Mouse (Mus musculus) forebrain, embryonic 12.5 days (tissue): ENCODE measurements at regions not wholly inside any gene's neighbourhood (a gene's known extent, or its start where the extent isn't known, plus 50 kb on each side); places are given as distances from the start of the nearest gene placed in this dataset.
"Not testable (repeated sequence)": the region's sequence is repeated elsewhere in the genome, so short reads cannot be mapped to it uniquely, and the experiment has no call there.

Experiments used
- ATAC-seq: fragments of 200-750 bp; cut with Nextera tagmentation; 2 replicates; pipeline ENCODE4 v1.8.0; 2017; ENCODE audit warnings: moderate TSS enrichment; ENCODE audit not compliant: low FRiP score
- H3K27ac ChIP-seq: fragments of 300-500 bp; sonication (generic); 2 replicates; pipeline ENCODE4 v1.5.1; 2016; ENCODE audit warnings: mild to moderate bottlenecking
- H3K27me3 ChIP-seq: fragments of 300-500 bp; sonication (generic); 2 replicates; pipeline ENCODE4 v1.6.1; 2016; ENCODE audit warnings: mild to moderate bottlenecking
- H3K36me3 ChIP-seq: fragments of 300-500 bp; sonication (generic); replicated peaks from 2 replicates; pipeline ENCODE4 v1.6.1; 2016; ENCODE audit warnings: mild to moderate bottlenecking
- H3K4me1 ChIP-seq: fragments of 300-500 bp; sonication (generic); 2 replicates; pipeline ENCODE4 v1.6.1; 2016
- H3K4me2 ChIP-seq: fragments of 300-500 bp; sonication (generic); 2 replicates; pipeline ENCODE4 v1.6.1; 2016; ENCODE audit warnings: mild to moderate bottlenecking, moderate library complexity
- H3K4me3 ChIP-seq: fragments of 300-500 bp; sonication (generic); replicated peaks from 2 replicates; pipeline ENCODE4 v1.5.1; 2016; ENCODE audit warnings: mild to moderate bottlenecking
- H3K9ac ChIP-seq: fragments of 300-500 bp; sonication (generic); 2 replicates; pipeline ENCODE4 v1.6.1; 2016; ENCODE audit warnings: mild to moderate bottlenecking
- H3K9me3 ChIP-seq: fragments of 300-500 bp; sonication (generic); 2 replicates; pipeline ENCODE4 v1.6.1; 2016
- WGBS: fragments of 180-500 bp; shearing (Covaris S2); methylation state at CpG from one replicate; pipeline ENCODE4 v1.1.7; 2016; 5-methylcytosine and 5-hydroxymethylcytosine counted together

DNA sequence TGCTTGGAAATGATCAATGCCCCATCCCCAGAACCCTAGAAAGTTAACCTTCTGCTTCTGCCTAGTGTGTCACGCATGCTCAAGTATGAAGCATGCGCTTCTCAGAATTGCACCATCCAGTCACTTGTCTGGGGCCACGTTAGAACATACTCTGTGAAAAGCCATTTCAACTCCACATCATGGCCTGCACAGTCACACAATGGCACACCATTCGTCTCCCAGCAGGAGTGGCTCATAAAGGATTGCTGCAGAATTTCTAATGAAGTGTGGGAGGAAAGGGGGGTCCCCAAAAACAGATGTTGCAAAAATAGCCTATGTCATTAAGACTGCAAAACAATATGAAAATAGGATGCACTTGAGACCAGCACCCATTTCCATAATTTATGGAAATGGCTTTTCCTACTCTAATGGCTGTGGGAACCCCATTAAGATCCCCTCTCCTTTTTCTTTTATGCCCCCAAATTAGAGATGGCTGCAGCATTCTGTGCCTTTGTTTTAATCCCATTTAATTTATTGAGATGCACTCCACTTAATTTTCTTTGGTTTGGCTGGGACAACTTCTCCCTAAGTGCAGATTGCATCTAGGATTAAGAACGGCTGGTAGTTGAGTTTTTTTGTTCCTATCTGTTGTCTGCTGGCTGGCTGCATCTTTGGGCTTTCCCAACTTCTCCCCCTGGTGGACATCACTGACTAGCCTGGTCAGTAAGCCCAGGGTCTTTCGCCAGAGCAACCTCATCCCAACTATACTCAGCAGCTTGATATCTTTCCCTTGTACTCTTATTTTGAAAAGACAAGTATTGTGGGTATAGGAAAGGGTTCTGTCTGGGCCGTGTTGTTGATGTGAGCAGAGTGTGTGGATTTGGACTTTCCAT lies 294.5 kb downstream of the Med10 start:
- H3K4me2 ChIP-seq, result no peak overlapping the region
- H3K4me3 ChIP-seq, result no peak overlapping the region
- no peak overlapping the region for H3K9ac ChIP-seq
- H3K27ac ChIP-seq, result peak overlapping the region; percentile 51; the same call in 1 of the 2 replicates
- peak; percentile 85 for ATAC-seq
- no peaks in the 10 kb centered on the region for H3K9me3 ChIP-seq
- 37% methylated on average over 7 of the region's 7 CpGs for WGBS
- H3K4me1 ChIP-seq, result peaks cover 16% of the 10 kb centered on the region
- no peaks in the 10 kb centered on the region for H3K27me3 ChIP-seq
- H3K36me3 ChIP-seq, result no peaks in the 10 kb centered on the region

DNA sequence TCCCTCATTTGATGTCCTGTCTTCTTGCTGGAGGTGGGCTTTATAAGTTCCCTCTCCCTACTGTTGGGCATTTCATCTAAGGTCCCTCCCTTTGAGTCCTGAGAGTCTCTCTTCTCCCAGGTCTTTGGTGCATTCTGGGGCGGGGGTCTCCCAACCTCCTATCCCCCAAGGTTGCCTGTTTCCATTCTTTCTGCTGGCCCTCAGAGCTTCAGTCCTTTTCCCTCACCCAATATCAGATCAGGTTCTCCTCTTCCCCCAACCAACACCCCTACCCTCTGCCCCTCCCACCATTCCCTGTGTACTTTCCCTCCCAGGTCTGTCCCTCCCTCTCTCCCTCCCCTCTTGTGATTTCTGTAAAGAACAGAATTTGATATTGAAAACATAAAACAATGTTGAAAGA lies 297.9 kb downstream of the Med10 start:
- H3K27me3 ChIP-seq, H3K36me3 ChIP-seq, H3K4me1 ChIP-seq, H3K4me2 ChIP-seq, H3K27ac ChIP-seq, H3K9ac ChIP-seq, H3K4me3 ChIP-seq, H3K9me3 ChIP-seq, ATAC-seq: not testable (repeated sequence)
- 75% methylated on average over 1 of the region's 1 CpGs for WGBS

DNA sequence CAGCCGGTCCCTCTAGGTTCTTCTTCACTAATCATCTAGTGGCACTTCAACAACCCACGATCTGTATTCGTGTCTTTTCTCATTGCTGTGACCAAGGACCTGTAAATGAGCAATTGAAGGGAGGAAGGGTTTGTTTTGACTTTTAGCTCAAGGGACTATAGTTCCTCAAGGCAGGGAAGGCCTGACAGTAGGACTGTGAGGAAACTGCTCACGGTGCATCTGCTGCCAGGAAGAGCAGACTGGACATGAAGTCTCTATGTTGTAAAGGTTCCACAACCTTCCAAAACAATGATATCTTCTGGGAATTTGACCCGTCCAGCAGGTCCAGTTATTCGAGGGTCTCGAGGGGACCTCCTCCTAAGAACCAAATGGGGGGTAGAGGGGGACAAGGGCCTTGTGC lies 300.8 kb downstream of the Med10 start:
- no peaks in the 10 kb centered on the region for H3K4me1 ChIP-seq
- no peak overlapping the region for H3K4me3 ChIP-seq
- ATAC-seq, result no peak
- no peak overlapping the region for H3K4me2 ChIP-seq
- H3K27me3 ChIP-seq, result no peaks in the 10 kb centered on the region
- no peak overlapping the region for H3K27ac ChIP-seq
- H3K9ac ChIP-seq, result no peak overlapping the region
- H3K9me3 ChIP-seq, result no peaks in the 10 kb centered on the region
- no peaks in the 10 kb centered on the region for H3K36me3 ChIP-seq
- 86% methylated on average over 7 of the region's 7 CpGs for WGBS

DNA sequence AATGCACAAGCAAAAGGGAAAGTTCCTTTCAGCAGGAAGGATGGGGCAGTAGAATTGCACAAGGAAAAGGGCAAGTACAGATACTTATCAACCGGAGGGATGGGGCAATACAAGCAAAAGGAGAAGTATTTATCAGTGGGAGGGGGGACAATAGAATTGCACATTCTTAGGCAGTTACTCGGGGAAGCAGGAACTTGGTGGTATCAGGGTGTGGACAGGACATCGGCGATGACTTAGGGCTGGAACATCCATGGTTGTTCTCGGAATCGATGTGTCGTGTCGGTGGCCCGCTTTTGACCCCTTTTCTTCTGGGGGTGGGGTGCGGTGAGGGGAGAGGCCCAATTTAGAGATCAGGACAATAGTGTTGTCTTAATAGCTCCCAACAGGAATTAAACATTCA lies 301.3 kb downstream of the Med10 start:
- WGBS, result 92% methylated on average over 10 of the region's 10 CpGs
- H3K4me2 ChIP-seq, result not testable (repeated sequence)

DNA sequence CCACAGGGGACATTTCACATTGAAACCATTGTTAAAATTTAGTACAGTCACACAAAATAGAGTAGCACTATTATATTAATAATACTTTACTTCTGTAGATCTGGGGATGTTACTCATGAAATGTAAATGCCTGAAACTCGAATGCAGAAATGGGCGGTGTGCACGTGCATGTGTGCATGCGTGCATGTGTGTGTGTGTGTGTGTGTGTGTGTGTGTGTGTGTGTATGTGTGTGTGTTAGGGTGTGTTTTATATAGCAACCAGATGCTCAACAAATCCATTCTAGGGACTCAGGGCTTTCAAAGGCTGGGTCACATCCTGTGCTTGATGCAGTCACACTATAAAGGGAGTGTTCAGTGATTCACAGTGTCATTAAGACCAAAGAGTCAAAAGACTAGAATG lies 301.7 kb downstream of the Med10 start:
- WGBS, result 90% methylated on average over 4 of the region's 4 CpGs
- no peaks in the 10 kb centered on the region for H3K4me1 ChIP-seq
- H3K27me3 ChIP-seq, result no peaks in the 10 kb centered on the region
- no peak for ATAC-seq
- H3K9me3 ChIP-seq, result no peaks in the 10 kb centered on the region
- no peak overlapping the region for H3K4me2 ChIP-seq
- no peak overlapping the region for H3K9ac ChIP-seq
- H3K27ac ChIP-seq, result no peak overlapping the region
- no peak overlapping the region for H3K4me3 ChIP-seq
- no peaks in the 10 kb centered on the region for H3K36me3 ChIP-seq

More for the DNA sequence above, 301.3 kb downstream of the Med10 start:
- not testable (repeated sequence) for H3K27me3 ChIP-seq, H3K9me3 ChIP-seq, ATAC-seq, H3K4me1 ChIP-seq, H3K4me3 ChIP-seq, H3K36me3 ChIP-seq, H3K9ac ChIP-seq, H3K27ac ChIP-seq

DNA sequence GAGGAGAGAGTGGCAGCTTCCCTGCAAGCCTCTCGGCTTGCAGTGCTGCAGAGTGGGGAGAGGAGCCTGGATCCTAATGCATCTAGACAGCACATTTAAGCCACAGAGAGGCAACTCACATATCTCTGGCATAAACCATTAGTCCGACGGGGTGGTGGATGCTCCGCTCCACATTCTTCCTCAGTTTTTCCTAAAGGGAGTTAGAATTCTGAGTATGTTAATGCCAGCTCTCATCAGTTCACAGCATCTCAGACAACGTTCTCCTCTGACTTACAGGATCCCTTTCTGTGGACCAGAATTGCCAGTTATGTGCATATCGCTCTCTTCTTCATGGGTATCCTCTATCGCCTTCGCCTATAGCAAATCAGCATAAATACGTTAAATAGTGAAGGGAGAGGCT lies 313.4 kb downstream of the Med10 start:
- Histone ChIP-seq H3K4me1 (0 out of 2 replicates have a peak, but pooled peaks cover 4% of the 10 kb centered on the region), H3K36me3 (no peaks in the 10 kb centered on the region), H3K4me3 (no peak overlapping the region), H3K27me3 (no peaks in the 10 kb centered on the region), H3K9me3 (no peaks in the 10 kb centered on the region), H3K27ac (no peak overlapping the region), H3K9ac (no peak overlapping the region), H3K4me2 (no peak overlapping the region)
- 85% methylated on average over 9 of the region's 9 CpGs for WGBS
- no peak for ATAC-seq

DNA sequence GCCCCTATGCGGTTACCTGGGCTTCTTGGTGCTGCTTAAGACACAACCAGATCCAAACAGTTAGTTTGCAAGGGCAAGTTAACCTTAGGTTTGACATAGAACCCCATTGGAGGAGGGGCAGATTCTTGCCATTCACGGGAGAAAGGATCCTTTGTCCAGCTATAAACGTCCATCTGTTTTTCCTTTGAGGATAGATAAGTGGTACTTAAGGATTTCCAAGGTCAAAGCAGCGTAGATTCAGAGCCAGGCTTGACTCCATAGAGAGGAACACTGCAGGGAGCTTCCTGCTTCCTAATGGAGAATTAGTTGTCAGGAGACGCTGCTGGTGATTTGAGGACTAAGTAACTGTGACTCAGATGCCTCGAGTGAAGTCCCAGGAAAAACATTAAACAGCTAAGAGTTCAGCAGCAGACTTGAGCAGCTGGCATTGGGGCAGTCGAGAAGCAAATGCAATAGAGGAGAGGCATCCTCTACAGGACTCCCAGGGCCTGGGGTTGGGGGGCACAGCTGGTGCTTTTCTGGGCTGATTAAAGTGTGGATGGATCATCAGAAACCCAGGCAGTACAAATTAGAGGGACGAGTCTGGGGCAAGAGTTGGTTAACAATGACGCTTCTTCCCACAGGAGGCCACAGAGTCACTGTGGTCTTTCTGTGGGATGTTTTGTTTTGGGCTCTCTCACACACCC lies 322.8 kb downstream of the Med10 start:
- Histone ChIP-seq H3K36me3 (no peaks in the 10 kb centered on the region), H3K27ac (no peak overlapping the region), H3K4me2 (no peak overlapping the region), H3K9ac (no peak overlapping the region), H3K4me3 (no peak overlapping the region), H3K4me1 (peaks cover 5% of the 10 kb centered on the region; the same call in 1 of the 2 replicates), H3K9me3 (no peaks in the 10 kb centered on the region), H3K27me3 (no peaks in the 10 kb centered on the region)
- ATAC-seq, result peak; percentile 27; the same call in 1 of the 2 replicates
- 45% methylated on average over 9 of the region's 9 CpGs for WGBS

DNA sequence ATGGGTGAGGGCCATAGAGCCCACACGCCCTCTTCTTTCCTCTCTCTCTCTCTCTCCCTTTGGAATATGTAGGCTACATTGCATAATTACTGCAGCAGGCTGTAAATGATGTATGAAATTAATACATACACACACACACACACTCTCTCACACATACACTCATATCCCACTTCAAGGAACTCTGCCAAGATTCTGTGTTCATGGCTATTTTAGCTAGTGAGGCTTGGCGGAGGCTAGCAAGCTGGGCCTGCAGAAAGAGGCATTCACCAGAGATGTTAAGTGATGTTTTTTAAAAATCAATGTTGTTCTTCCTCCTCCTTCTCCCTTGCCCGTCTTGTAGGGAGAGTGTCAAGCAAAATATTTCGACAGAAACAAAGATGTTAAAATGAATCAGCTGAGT lies 325.1 kb downstream of the Med10 start:
- H3K4me1 ChIP-seq, result peaks cover 5% of the 10 kb centered on the region; the same call in 1 of the 2 replicates
- 88% methylated on average over 4 of the region's 4 CpGs for WGBS
- H3K4me2 ChIP-seq, result no peak overlapping the region
- H3K9me3 ChIP-seq, result no peaks in the 10 kb centered on the region
- no peaks in the 10 kb centered on the region for H3K27me3 ChIP-seq
- no peak overlapping the region for H3K9ac ChIP-seq
- H3K36me3 ChIP-seq, result no peaks in the 10 kb centered on the region
- H3K4me3 ChIP-seq, result no peak overlapping the region
- ATAC-seq, result no peak
- no peak overlapping the region for H3K27ac ChIP-seq

DNA sequence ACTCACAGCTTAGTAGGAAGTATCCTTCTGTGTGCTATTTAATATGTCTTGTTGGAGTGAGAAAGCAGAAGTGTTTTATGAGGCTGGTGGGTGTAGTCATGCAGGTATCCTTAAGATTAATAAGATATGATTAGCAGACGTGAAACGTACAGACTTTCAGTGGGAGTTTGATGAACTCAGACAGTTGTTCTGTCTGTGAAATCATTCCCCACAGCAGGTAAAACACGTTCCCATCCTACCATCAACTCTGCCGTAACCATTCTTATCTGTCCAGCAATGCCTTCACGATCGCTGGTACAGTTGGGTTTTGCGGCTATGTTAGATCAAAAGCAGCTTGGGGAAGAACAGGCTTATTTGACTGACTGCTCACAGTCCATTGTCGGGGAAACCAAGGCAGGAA lies 332.3 kb downstream of the Med10 start:
- Histone ChIP-seq H3K27me3 (no peaks in the 10 kb centered on the region), H3K4me2 (no peak overlapping the region), H3K9me3 (no peaks in the 10 kb centered on the region), H3K9ac (no peak overlapping the region), H3K36me3 (no peaks in the 10 kb centered on the region), H3K4me1 (no peaks in the 10 kb centered on the region), H3K4me3 (no peak overlapping the region), H3K27ac (no peak overlapping the region)
- 91% methylated on average over 8 of the region's 8 CpGs for WGBS
- no peak for ATAC-seq

DNA sequence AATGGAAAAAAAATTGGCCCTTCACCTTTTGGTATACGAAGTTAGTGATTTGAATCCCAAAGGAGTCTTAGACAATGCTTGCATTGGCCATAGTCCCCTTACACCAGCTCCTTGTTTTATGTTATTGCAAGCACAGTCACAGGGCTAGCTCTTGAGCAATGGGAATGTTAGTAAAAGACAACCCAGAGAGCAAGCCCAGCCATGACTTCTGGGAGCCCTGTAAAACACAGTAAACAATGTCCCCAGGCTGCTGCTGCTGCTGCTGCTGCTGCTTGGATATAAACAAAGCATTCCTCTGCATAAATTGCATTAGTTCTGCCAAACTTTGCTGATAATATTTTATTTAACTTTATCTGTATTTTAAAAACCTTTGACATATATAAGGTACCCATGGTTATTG lies 334.0 kb downstream of the Med10 start:
- no peak overlapping the region for H3K9ac ChIP-seq
- no peaks in the 10 kb centered on the region for H3K4me1 ChIP-seq
- H3K36me3 ChIP-seq, result no peaks in the 10 kb centered on the region
- WGBS, result 85% methylated on average over 1 of the region's 1 CpGs
- H3K4me2 ChIP-seq, result no peak overlapping the region
- ATAC-seq, result no peak
- H3K27me3 ChIP-seq, result no peaks in the 10 kb centered on the region
- no peaks in the 10 kb centered on the region for H3K9me3 ChIP-seq
- no peak overlapping the region for H3K4me3 ChIP-seq
- H3K27ac ChIP-seq, result no peak overlapping the region

DNA sequence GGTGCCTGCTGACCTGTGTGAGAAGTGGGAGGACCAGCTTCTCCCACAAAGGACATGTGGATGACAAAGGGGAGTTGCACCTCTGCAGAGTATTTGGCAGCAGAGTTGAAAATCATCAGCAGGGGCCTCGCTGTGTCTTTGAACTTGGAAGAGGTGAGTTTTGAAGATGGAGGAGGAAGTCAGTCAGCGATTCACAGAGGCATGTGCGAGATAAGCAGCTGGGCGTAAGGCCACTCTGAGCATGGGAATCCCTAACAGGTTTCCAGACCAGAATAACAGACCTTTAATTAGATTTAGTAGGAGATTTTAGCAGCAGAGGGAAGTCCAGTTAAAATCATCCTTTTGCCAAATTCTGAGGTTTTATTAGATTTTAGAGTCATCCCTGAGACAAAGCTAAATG lies 342.3 kb downstream of the Med10 start:
- H3K4me3 ChIP-seq, result no peak overlapping the region
- no peak overlapping the region for H3K27ac ChIP-seq
- H3K27me3 ChIP-seq, result 0 out of 2 replicates have a peak, but pooled peaks cover 3% of the 10 kb centered on the region
- no peak for ATAC-seq
- no peaks in the 10 kb centered on the region for H3K36me3 ChIP-seq
- H3K9ac ChIP-seq, result no peak overlapping the region
- H3K4me2 ChIP-seq, result no peak overlapping the region
- 84% methylated on average over 4 of the region's 4 CpGs for WGBS
- H3K9me3 ChIP-seq, result no peaks in the 10 kb centered on the region
- H3K4me1 ChIP-seq, result peaks cover 7% of the 10 kb centered on the region

DNA sequence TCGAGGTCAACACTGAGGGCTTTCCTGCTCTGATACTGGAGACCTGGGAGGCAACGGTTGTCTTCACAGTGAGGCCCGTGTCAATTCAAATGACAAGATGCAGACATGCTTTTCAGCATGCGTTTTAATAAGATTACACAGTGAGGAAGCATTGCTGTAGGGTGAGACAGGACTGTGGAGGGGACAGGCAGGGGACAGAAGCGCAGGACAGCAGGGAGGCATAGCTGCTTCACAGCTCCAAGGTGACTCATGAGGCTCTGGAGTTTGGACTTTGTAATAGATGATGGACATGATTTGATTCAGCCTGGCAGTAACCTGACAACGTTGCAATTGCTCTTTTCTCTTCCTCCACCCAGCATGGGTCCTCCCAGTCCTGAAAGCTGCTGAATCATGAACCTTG lies 343.3 kb downstream of the Med10 start:
- Histone ChIP-seq H3K9ac (no peak overlapping the region), H3K9me3 (no peaks in the 10 kb centered on the region), H3K36me3 (no peaks in the 10 kb centered on the region), H3K27me3 (peaks cover 12% of the 10 kb centered on the region; the same call in 1 of the 2 replicates), H3K4me2 (no peak overlapping the region), H3K4me3 (no peak overlapping the region), H3K27ac (no peak overlapping the region), H3K4me1 (peaks cover 16% of the 10 kb centered on the region)
- WGBS, result 72% methylated on average over 6 of the region's 6 CpGs
- no peak for ATAC-seq
